Mouse (Mus musculus) embryonic facial prominence, embryonic 14.5 days (tissue): ENCODE data around the gene Htr6. TPM values are rescaled to one million over a fixed set of nuclear protein-coding genes. Genes with fewer than 3 reads are reported as not detected.
A peak's percentile ranks its signal among the peaks of the same experiment; 100 is the strongest.

Source experiments
- ATAC-seq: fragments of 200-750 bp; cut with Nextera tagmentation; 2 replicates; pipeline ENCODE4 v1.8.0; 2017; ENCODE audit warnings: low read depth, moderate number of reproducible peaks, moderate TSS enrichment
- DNase-seq: peaks from one replicate; pipeline ENCODE4 v3.0.0-alpha.2; 2015; ENCODE audit warnings: low spot score
- H3K27ac ChIP-seq: fragments of 300-500 bp; sonication (generic); replicated peaks from 2 replicates; pipeline ENCODE4 v1.5.1; 2014; ENCODE audit warnings: low read depth, mild to moderate bottlenecking, low read length, moderate library complexity
- H3K27me3 ChIP-seq: fragments of 300-500 bp; sonication (generic); replicated peaks from 2 replicates; pipeline ENCODE4 v1.6.1; 2014; ENCODE audit warnings: low read length; ENCODE audit not compliant: control insufficient read depth, insufficient read depth
- H3K36me3 ChIP-seq: fragments of 300-500 bp; sonication (generic); 2 replicates; pipeline ENCODE4 v1.6.1; 2014; ENCODE audit warnings: low read length, mixed read lengths; ENCODE audit not compliant: control insufficient read depth, insufficient read depth
- H3K4me1 ChIP-seq: fragments of 300-500 bp; sonication (generic); 2 replicates; pipeline ENCODE4 v1.6.1; 2014; ENCODE audit warnings: antibody characterized with exemption, low read length; ENCODE audit not compliant: control insufficient read depth, insufficient read depth
- H3K4me2 ChIP-seq: fragments of 300-500 bp; sonication (generic); 2 replicates; pipeline ENCODE4 v1.6.1; 2014; ENCODE audit warnings: low read depth, mild to moderate bottlenecking, low read length, moderate library complexity, mixed read lengths
- H3K4me3 ChIP-seq: fragments of 300-500 bp; sonication (generic); 2 replicates; pipeline ENCODE4 v1.5.1; 2014; ENCODE audit warnings: low read depth, mild to moderate bottlenecking, low read length
- H3K9ac ChIP-seq: fragments of 300-500 bp; sonication (generic); 2 replicates; pipeline ENCODE4 v1.6.1; 2014; ENCODE audit warnings: low read depth, mild to moderate bottlenecking, low read length, moderate library complexity, mixed read lengths
- H3K9me3 ChIP-seq: fragments of 300-500 bp; sonication (generic); 2 replicates; pipeline ENCODE4 v1.6.1; 2016; ENCODE audit warnings: low read length; ENCODE audit not compliant: control insufficient read depth
- WGBS: fragments of 180-500 bp; shearing (Covaris S2); extraction: QIAGEN DNeasy Blood & Tissue Kit; methylation state at CpG from one replicate; pipeline ENCODE4 v1.1.7; 2014; 5-methylcytosine and 5-hydroxymethylcytosine counted together
- polyA plus RNA-seq: library from polyadenylated mRNA; unstranded; fragments of >200 nt; fragmentation: Nextera tagmentation; extraction: Ambion mirVana; gene quantifications from 2 replicates; pipeline ENCODE4 v1.2.1, GENCODE M21; 2014

Htr6 gene
- polyA plus RNA-seq, 1 experiment from 2014 or later: not detected

GRCm38 (mm10) chr4:139092356-139093195 is 17.2 kb upstream of the Htr6 start, which contains the start of gene Nbl1:
TSS of gene Nbl1 (minus strand) at chr4:139092993.
- peaks cover 17% of the 10 kb centered on the region; the same call in 1 of the 2 replicates for H3K4me1 ChIP-seq
- H3K9ac ChIP-seq: peak within 1 kb of the TSS; percentile 92
- H3K4me2 ChIP-seq: peak within 1 kb of the TSS; percentile 87
- peak within 1 kb of the TSS; percentile 85 for H3K4me3 ChIP-seq
- 0% methylated on average over 15 of the region's 105 CpGs for WGBS
- DNase-seq (peak; percentile 76), ATAC-seq (peak; percentile 64)
- H3K27ac ChIP-seq: peak within 1 kb of the TSS; percentile 82
- H3K9me3 ChIP-seq: peaks cover 7% of the 10 kb centered on the region; the same call in 1 of the 2 replicates
- H3K36me3 ChIP-seq: 0 out of 2 replicates have a peak, but pooled peaks cover 3% of the 10 kb centered on the region
- 0 out of 2 replicates have a peak, but pooled peaks cover 4% of the 10 kb centered on the region for H3K27me3 ChIP-seq

- WGBS: 2% methylated on average over 25 of the region's 28 CpGs
- DNase-seq (peak; percentile 78), ATAC-seq (peak; percentile 67; the same call in 1 of the 2 replicates)
- Histone ChIP-seq H3K4me2 (peak overlapping the region; percentile 87), H3K27ac (peak overlapping the region; percentile 82), H3K9me3 (peaks cover 7% of the 10 kb centered on the region; the same call in 1 of the 2 replicates), H3K4me3 (peak overlapping the region; percentile 85), H3K9ac (peak overlapping the region; percentile 92), H3K27me3 (0 out of 2 replicates have a peak, but pooled peaks cover 4% of the 10 kb centered on the region), H3K36me3 (0 out of 2 replicates have a peak, but pooled peaks cover 3% of the 10 kb centered on the region), H3K4me1 (peaks cover 17% of the 10 kb centered on the region; the same call in 1 of the 2 replicates)
These were observed 16.3 kb upstream of the Htr6 start for GRCm38 (mm10) chr4:139091478-139092355.

- Histone ChIP-seq H3K4me2 (peak overlapping the region; percentile 87), H3K9ac (peak overlapping the region; percentile 92), H3K4me3 (peak overlapping the region; percentile 85), H3K4me1 (peaks cover 17% of the 10 kb centered on the region; the same call in 1 of the 2 replicates), H3K36me3 (0 out of 2 replicates have a peak, but pooled peaks cover 3% of the 10 kb centered on the region), H3K27ac (peak overlapping the region; percentile 82), H3K27me3 (0 out of 2 replicates have a peak, but pooled peaks cover 4% of the 10 kb centered on the region), H3K9me3 (peaks cover 7% of the 10 kb centered on the region; the same call in 1 of the 2 replicates)
- DNase-seq: no peak
- 21% methylated on average over 7 of the region's 7 CpGs for WGBS
- ATAC-seq: 0 out of 2 replicates have a peak, but pooled peaks have one; percentile 10
These were observed 15.7 kb upstream of the Htr6 start for GRCm38 (mm10) chr4:139091066-139091465.

GRCm38 (mm10) chr4:139090303-139090940 is 15.1 kb upstream of the Htr6 start:
- peaks cover 7% of the 10 kb centered on the region; the same call in 1 of the 2 replicates for H3K9me3 ChIP-seq
- peak overlapping the region; percentile 85 for H3K4me3 ChIP-seq
- 59% methylated on average over 15 of the region's 15 CpGs for WGBS
- H3K36me3 ChIP-seq: 0 out of 2 replicates have a peak, but pooled peaks cover 3% of the 10 kb centered on the region
- 0 out of 2 replicates have a peak overlapping the region, but pooled peaks have one; percentile 82 for H3K27ac ChIP-seq
- H3K4me1 ChIP-seq: peaks cover 17% of the 10 kb centered on the region; the same call in 1 of the 2 replicates
- 0 out of 2 replicates have a peak overlapping the region, but pooled peaks have one; percentile 92 for H3K9ac ChIP-seq
- DNase-seq: no peak
- H3K27me3 ChIP-seq: 0 out of 2 replicates have a peak, but pooled peaks cover 4% of the 10 kb centered on the region
- no peak for ATAC-seq
- peak overlapping the region; percentile 87 for H3K4me2 ChIP-seq

- H3K9me3 ChIP-seq: no peaks in the 10 kb centered on the region
- no peak for ATAC-seq
- H3K27ac ChIP-seq: no peak overlapping the region
- H3K4me1 ChIP-seq: peaks cover 17% of the 10 kb centered on the region; the same call in 1 of the 2 replicates
- no peak overlapping the region for H3K4me3 ChIP-seq
- peak; percentile 63 for DNase-seq
- 54% methylated on average over 9 of the region's 9 CpGs for WGBS
- peaks cover 13% of the 10 kb centered on the region; the same call in 1 of the 2 replicates for H3K36me3 ChIP-seq
- peak overlapping the region; percentile 19; the same call in 1 of the 2 replicates for H3K9ac ChIP-seq
- H3K4me2 ChIP-seq: no peak overlapping the region
- 0 out of 2 replicates have a peak, but pooled peaks cover 4% of the 10 kb centered on the region for H3K27me3 ChIP-seq
These were observed 13.8 kb upstream of the Htr6 start for GRCm38 (mm10) chr4:139088982-139089671.

GRCm38 (mm10) chr4:139086984-139087383 is 11.6 kb upstream of the Htr6 start:
- ATAC-seq (no peak), DNase-seq (no peak)
- H3K27me3 ChIP-seq: no peaks in the 10 kb centered on the region
- H3K27ac ChIP-seq: no peak overlapping the region
- H3K9me3 ChIP-seq: no peaks in the 10 kb centered on the region
- peaks cover 25% of the 10 kb centered on the region for H3K4me1 ChIP-seq
- H3K36me3 ChIP-seq: peaks cover 21% of the 10 kb centered on the region; the same call in 1 of the 2 replicates
- no peak overlapping the region for H3K9ac ChIP-seq
- 62% methylated on average over 4 of the region's 4 CpGs for WGBS
- H3K4me2 ChIP-seq: no peak overlapping the region
- no peak overlapping the region for H3K4me3 ChIP-seq

GRCm38 (mm10) chr4:139086037-139086436 is 10.7 kb upstream of the Htr6 start:
- Histone ChIP-seq H3K9ac (no peak overlapping the region), H3K4me3 (no peak overlapping the region), H3K36me3 (peaks cover 28% of the 10 kb centered on the region; the same call in 1 of the 2 replicates), H3K4me1 (peaks cover 19% of the 10 kb centered on the region), H3K27ac (no peak overlapping the region), H3K9me3 (no peaks in the 10 kb centered on the region), H3K27me3 (no peaks in the 10 kb centered on the region), H3K4me2 (no peak overlapping the region)
- ATAC-seq (peak; percentile 37), DNase-seq (peak; percentile 91)
- WGBS: 15% methylated on average over 5 of the region's 5 CpGs
